Mouse (Mus musculus): ENCODE data around the gene Auts2. TPM values are rescaled to one million over a fixed set of nuclear protein-coding genes. Genes with fewer than 3 reads are reported as not detected.

Gene Auts2
- polyA plus RNA-seq, 1 experiment = 0.55 TPM

DNA sequence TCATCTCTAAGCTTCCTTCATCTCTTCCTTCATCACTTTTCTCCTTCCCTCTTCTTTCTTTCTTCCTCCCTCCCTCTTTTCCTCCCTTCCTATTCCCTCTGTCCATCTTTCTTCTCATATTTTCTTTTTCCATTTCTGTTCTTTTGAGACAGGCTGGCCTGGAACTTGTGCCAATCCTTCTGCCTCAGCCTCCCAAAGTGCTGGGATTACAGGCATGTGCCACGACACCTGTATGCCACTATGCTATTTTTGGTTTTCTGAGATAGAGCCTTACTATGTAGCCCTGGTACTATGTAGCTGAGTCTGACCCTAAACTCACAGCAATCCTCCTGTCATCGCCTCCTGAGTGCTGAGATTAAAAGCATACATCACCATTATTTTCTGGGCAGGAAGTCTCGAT is 1023.6 kb downstream of the Auts2 start:
- TF ChIP-seq CTCF (IDR thresholded peaks at IDR 0.05; ENCODE audit: low read depth, low read length) (no peak), POLR2A (IDR thresholded peaks at IDR 0.05; ENCODE audit: borderline replicate concordance, low read depth, low read length) (no peak)
- Histone ChIP-seq H3K4me1 (ENCODE audit: control insufficient read depth, insufficient read depth, low read length) (no peaks in the 10 kb centered on the region), H3K4me3 (ENCODE audit: insufficient read depth, low read length) (no peak overlapping the region), H3K27ac (ENCODE audit: insufficient read depth, low read depth, low read length) (no peak overlapping the region)

DNA sequence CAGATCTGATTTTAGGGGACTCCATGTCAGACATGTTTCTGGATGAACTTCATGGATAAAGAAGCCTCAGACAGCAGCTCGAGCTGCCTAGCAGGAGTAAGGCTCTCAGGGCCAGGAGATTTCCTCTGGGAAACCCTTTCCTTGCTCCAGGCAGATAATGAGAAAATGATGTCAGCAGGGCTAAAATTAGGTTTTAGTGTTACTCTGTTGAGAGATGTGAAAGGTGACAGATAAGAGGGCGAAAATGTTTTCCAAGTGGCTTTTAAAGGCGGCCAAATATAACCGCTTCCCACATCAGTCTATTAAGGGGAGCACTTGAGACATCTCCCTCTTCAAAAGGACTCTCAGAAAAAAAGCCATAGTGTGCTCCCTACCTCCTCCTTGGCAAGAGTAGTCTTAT is 1025.5 kb downstream of the Auts2 start:
- TF ChIP-seq POLR2A (IDR thresholded peaks at IDR 0.05; ENCODE audit: borderline replicate concordance, low read depth, low read length) (no peak), CTCF (IDR thresholded peaks at IDR 0.05; ENCODE audit: low read depth, low read length) (no peak)
- Histone ChIP-seq H3K4me1 (ENCODE audit: control insufficient read depth, insufficient read depth, low read length) (no peaks in the 10 kb centered on the region), H3K27ac (ENCODE audit: insufficient read depth, low read depth, low read length) (no peak overlapping the region), H3K4me3 (ENCODE audit: insufficient read depth, low read length) (no peak overlapping the region)

DNA sequence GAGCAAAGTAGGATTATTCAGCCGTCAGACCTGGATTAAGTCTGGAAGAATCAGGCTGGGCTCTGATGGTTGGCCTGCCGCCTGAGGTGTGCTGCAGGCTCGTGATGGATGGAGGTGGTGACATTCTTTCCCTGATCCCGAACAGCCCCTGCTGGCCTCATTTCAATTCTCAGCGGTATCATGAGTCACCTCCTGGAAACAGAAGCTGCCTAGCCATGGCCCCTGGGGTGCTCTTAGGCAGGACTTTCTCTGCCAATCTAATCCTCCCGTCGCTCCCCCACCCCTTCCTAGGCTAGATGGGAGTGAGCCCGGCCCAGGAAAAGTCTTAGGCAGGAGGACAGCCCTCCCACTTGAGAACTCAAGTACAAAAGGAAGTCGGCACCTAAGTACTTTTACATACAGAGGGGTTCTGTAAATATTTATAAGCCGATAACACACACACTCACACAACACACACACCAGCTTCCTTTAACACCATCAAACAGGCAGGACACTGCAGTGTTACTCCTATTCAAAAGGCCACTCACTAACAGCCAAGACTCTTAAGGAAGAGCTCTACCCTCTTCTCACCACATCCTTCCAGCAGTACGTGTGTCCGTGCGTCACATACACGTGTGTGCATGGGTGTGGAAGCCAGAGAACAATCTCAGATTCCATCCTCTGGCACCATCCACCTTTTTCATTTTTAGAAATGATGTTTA is 1027.3 kb downstream of the Auts2 start:
- TF ChIP-seq POLR2A (IDR thresholded peaks at IDR 0.05; ENCODE audit: borderline replicate concordance, low read depth, low read length) (no peak), CTCF (IDR thresholded peaks at IDR 0.05; ENCODE audit: low read depth, low read length) (no peak)
- Histone ChIP-seq H3K27ac (ENCODE audit: insufficient read depth, low read depth, low read length) (no peak overlapping the region), H3K4me1 (ENCODE audit: control insufficient read depth, insufficient read depth, low read length) (no peaks in the 10 kb centered on the region), H3K4me3 (ENCODE audit: insufficient read depth, low read length) (no peak overlapping the region)

DNA sequence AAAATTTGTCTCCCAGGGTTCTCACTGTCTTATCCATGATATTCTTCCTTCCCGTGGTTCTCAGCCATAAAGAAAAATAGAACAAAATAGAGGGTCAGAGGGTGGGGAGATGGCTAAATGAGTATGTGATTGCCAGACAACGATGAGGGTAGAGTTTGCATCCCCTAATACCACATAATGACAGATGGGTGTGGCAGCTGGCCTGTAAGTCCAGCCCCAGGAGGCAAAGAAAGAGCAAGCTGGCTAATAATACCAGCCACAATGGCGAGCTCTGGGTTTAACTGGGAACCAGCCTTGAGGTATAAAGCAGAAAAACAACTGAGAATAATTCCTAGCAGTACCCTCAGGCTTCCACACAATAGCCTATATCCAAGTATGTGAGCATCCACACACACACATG is 1029.4 kb downstream of the Auts2 start:
- Histone ChIP-seq H3K4me1 (ENCODE audit: control insufficient read depth, insufficient read depth, low read length) (no peaks in the 10 kb centered on the region), H3K27ac (ENCODE audit: insufficient read depth, low read depth, low read length) (no peak overlapping the region), H3K4me3 (ENCODE audit: insufficient read depth, low read length) (no peak overlapping the region)
- TF ChIP-seq CTCF (IDR thresholded peaks at IDR 0.05; ENCODE audit: low read depth, low read length) (no peak), POLR2A (IDR thresholded peaks at IDR 0.05; ENCODE audit: borderline replicate concordance, low read depth, low read length) (no peak)

DNA sequence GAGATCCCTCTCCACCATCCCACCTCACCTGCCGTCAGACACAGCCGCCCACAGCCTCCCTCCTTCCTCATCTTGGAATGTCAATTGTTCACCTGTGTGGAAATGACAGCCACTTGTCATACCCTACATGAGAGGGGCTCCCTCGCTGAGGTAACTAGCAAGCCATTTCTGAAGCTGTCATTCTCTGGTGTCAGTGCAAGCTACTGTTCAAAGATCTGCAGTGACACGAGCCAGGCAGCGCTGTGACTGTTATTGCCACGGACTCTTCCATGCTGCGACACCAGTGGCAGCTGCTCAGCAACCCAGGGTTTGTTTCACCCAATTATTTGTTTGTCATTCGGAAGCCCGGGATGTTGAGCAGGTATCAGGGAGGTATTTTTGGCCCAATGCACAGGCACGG is 1030.5 kb downstream of the Auts2 start:
- no peak overlapping the region for H3K27ac ChIP-seq (ENCODE audit: insufficient read depth, low read depth, low read length)
- no peak overlapping the region for H3K4me3 ChIP-seq (ENCODE audit: insufficient read depth, low read length)
- H3K4me1 ChIP-seq (ENCODE audit: control insufficient read depth, insufficient read depth, low read length) = no peaks in the 10 kb centered on the region
- no peak for TF ChIP-seq CTCF (IDR thresholded peaks at IDR 0.05; ENCODE audit: low read depth, low read length)
- TF ChIP-seq POLR2A (IDR thresholded peaks at IDR 0.05; ENCODE audit: borderline replicate concordance, low read depth, low read length) = no peak

DNA sequence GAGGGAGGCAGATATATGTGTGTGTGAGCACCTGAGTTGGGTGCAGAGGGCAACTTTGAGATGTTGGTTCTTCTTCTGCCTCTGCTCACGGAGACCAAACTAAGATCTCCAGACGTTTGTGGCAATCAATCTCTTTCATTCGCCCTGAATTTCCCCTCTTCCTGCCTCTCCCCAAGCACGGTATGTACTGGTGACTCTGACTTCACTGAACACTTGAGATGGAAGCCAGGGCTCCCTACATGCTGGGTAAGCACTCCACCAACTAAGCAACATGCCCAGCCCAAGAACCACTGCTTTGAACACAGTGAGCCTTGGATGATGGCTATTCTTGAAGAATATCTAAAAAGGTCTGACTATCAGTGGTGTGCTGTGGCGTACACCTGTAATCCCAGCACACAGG is 1032.5 kb downstream of the Auts2 start:
- no peak for TF ChIP-seq CTCF (IDR thresholded peaks at IDR 0.05; ENCODE audit: low read depth, low read length)
- no peak for TF ChIP-seq POLR2A (IDR thresholded peaks at IDR 0.05; ENCODE audit: borderline replicate concordance, low read depth, low read length)
- no peaks in the 10 kb centered on the region for H3K4me1 ChIP-seq (ENCODE audit: control insufficient read depth, insufficient read depth, low read length)
- H3K27ac ChIP-seq (ENCODE audit: insufficient read depth, low read depth, low read length) = no peak overlapping the region
- no peak overlapping the region for H3K4me3 ChIP-seq (ENCODE audit: insufficient read depth, low read length)

DNA sequence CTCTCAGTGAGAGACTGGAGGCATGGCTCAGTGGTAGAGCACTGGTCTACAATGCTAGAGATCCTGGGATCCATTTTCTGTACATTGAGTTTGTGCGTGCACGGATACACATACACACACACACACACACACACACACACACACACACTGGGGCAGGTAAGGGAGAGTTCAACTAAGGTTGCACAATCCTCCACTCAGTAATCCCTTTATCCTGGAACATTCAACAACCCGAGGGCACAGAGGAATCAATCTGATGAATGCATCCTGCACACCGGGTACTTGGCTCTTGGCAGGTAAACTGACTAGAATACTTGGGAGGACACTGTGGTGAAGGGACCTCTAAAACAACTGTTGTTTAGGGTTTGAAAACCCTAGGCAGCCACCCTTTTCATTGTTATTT is 1033.8 kb downstream of the Auts2 start:
- Histone ChIP-seq H3K4me1 (ENCODE audit: control insufficient read depth, insufficient read depth, low read length) (no peaks in the 10 kb centered on the region), H3K4me3 (ENCODE audit: insufficient read depth, low read length) (no peak overlapping the region), H3K27ac (ENCODE audit: insufficient read depth, low read depth, low read length) (no peak overlapping the region)
- TF ChIP-seq CTCF (IDR thresholded peaks at IDR 0.05; ENCODE audit: low read depth, low read length) = no peak
- TF ChIP-seq POLR2A (IDR thresholded peaks at IDR 0.05; ENCODE audit: borderline replicate concordance, low read depth, low read length) = no peak

DNA sequence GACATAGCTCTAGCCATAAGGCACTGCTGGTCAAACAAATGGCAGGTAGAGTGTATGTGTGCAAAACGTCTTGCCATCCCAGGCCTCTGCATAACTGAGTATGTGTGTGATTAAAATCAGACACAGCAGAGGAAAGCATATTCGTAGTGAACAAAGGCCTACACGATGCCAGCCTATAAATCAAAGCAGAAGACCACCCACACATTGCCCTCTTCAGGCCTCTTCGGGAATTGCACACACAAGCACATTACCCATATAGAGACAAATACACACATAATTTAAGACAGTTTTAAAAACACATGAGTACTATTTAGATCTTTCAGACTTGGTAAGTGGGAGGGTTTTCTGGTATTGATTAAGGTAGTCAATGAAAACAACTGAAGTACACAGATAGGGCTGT is 1044.3 kb downstream of the Auts2 start:
- no peak for TF ChIP-seq POLR2A (IDR thresholded peaks at IDR 0.05; ENCODE audit: borderline replicate concordance, low read depth, low read length)
- no peak for TF ChIP-seq CTCF (IDR thresholded peaks at IDR 0.05; ENCODE audit: low read depth, low read length)
- Histone ChIP-seq H3K4me1 (ENCODE audit: control insufficient read depth, insufficient read depth, low read length) (no peaks in the 10 kb centered on the region), H3K4me3 (ENCODE audit: insufficient read depth, low read length) (no peak overlapping the region), H3K27ac (ENCODE audit: insufficient read depth, low read depth, low read length) (no peak overlapping the region)

DNA sequence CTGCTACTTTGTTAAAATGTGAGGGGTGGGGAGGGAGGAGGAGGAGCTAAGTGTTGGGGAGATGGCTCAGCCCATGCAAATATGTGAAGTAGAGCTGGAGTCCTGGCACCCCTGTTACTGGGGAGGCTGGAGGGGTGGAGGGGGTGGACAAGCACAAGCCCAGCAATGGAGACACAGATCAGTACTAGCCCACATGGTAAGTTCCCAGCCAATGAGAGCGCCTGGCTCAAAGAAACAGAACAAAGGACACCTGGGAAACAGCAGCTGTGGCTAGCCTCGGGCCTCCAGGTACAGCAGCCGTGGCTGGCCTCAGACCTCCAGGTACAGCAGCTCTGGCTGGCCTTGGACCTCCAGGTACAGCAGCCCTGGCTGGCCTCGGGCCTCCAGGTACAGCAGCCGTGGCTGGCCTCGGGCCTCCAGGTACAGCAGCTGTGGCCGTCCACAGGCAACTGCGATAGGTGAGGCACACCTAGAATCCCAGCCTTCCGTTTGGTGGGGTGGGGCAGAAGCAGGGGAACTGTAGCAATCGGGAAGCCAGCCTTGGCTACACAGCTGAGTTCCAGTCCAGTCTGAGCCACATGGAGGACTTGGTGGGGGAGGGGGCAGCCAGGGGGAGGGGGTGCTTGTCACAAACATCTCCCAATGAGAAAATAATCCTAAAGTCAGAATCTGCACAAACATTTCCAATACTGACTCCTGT is 1046.5 kb downstream of the Auts2 start:
- TF ChIP-seq POLR2A (IDR thresholded peaks at IDR 0.05; ENCODE audit: borderline replicate concordance, low read depth, low read length) (no peak), CTCF (IDR thresholded peaks at IDR 0.05; ENCODE audit: low read depth, low read length) (no peak)
- Histone ChIP-seq H3K4me3 (ENCODE audit: insufficient read depth, low read length) (no peak overlapping the region), H3K27ac (ENCODE audit: insufficient read depth, low read depth, low read length) (no peak overlapping the region), H3K4me1 (ENCODE audit: control insufficient read depth, insufficient read depth, low read length) (no peaks in the 10 kb centered on the region)

DNA sequence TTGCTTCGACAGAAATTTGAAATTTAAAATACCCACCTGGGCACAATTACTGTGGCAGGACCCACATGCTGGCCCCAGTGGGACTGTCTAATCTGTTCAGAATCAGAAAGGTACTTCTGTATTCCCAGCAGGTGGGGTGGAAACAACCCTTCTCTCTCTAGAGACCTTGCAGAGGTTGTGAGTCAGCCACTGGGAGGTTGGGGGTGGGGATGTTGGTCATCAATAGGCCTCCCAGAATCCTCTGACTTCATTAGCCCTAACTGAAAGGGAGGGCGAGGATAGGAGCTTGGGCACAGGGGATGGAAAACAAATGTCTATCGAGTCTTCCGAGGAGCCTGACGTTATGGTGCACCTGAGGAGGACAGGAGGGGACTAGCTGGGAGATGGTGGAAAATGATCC is 1048.6 kb downstream of the Auts2 start:
- Histone ChIP-seq H3K4me3 (ENCODE audit: insufficient read depth, low read length) (no peak overlapping the region), H3K4me1 (ENCODE audit: control insufficient read depth, insufficient read depth, low read length) (no peaks in the 10 kb centered on the region), H3K27ac (ENCODE audit: insufficient read depth, low read depth, low read length) (no peak overlapping the region)
- TF ChIP-seq CTCF (IDR thresholded peaks at IDR 0.05; ENCODE audit: low read depth, low read length) (no peak), POLR2A (IDR thresholded peaks at IDR 0.05; ENCODE audit: borderline replicate concordance, low read depth, low read length) (no peak)

Data from bone marrow macrophage, adult 2 months (primary cell).